Mouse (Mus musculus): Measurements from ENCODE around the gene Gm5930.
"Not testable (repeated sequence)": the region's sequence is repeated elsewhere in the genome, so short reads cannot be mapped to it uniquely, and the experiment has no call there.

Gm5930 gene

GRCm38 (mm10) chr14:44338484-44338883 is at the start of gene Gm5930:
Gene Gm5930, minus strand, starts transcription at chr14:44338584.
- not testable (repeated sequence) for DNase-seq

- not testable (repeated sequence) for DNase-seq
Measured at GRCm38 (mm10) chr14:44384233-44384632, 45.8 kb upstream of the Gm5930 start.

GRCm38 (mm10) chr14:44365057-44365456 is 26.7 kb upstream of the Gm5930 start, which contains the start of gene Gm8229:
Gene Gm8229, plus strand, starts transcription at chr14:44365357.
- not testable (repeated sequence) for DNase-seq

- DNase-seq, result not testable (repeated sequence)
Measured at GRCm38 (mm10) chr14:44362301-44362700, 23.9 kb upstream of the Gm5930 start.

GRCm38 (mm10) chr14:44361416-44361815 is 23.0 kb upstream of the Gm5930 start:
- DNase-seq, result not testable (repeated sequence)

- not testable (repeated sequence) for DNase-seq
Measured at GRCm38 (mm10) chr14:44312049-44312448, 26.3 kb downstream of the Gm5930 start.

- not testable (repeated sequence) for DNase-seq
Measured at GRCm38 (mm10) chr14:44285280-44285679, 53.1 kb downstream of the Gm5930 start, which contains the start of gene Gm8220. Gene Gm8220, plus strand, starts transcription at chr14:44285580.
